Mouse (Mus musculus) naive thymus-derived CD4-positive, alpha-beta T cell, adult 2 months (primary cell): ENCODE measurements around the gene Krt10.

ENCODE experiments used
- DNase-seq: peaks from one replicate; pipeline ENCODE4 v3.0.0-alpha.2; 2011; ENCODE audit warnings: low read depth

Gene Krt10

GRCm38 (mm10) chr11:99369853-99370451 is 19.2 kb downstream of the Krt10 start:
- DNase-seq: no peak

- no peak for DNase-seq
Measured at GRCm38 (mm10) chr11:99369229-99369628, 19.9 kb downstream of the Krt10 start.

DNA sequence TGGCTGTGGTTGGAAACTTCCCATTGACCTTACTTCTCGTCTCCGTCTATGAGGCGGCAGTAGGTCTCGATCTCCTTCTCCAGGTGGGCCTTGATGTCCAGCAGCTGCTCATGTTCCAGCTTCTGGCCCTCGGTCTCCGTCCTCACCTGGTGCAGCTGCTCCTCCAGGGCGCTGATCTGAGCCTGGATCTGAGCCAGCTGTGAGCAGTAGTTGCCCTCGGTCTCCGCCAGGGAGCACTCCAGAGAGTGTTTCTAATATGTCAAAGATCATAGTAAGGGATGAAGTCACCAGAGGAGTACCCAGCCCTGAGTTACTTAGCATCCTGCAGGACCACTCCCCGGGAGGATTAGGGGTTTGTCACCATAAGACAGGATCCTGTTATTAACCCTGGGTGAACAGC is 22.4 kb downstream of the Krt10 start:
- DNase-seq: no peak

DNA sequence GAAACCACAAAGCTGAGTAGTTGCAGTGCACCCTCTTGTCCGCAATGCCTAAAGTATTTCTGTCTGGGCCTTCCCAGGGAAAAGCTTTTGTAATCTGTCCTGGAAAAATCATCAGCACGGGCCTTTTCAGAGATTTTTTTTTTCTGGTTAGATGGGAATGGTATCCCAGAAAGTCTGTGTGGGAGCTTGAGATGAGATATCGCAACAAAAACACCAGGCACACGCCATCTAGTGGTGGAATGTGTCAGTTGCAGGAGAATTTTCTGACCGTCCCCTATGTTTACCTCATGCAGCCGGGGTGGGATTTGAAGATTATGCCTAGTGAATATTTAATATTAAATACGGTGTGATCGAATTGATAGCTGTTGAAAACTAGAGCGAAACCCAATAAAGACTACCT is 24.8 kb downstream of the Krt10 start:
- peak; percentile 58 for DNase-seq

DNA sequence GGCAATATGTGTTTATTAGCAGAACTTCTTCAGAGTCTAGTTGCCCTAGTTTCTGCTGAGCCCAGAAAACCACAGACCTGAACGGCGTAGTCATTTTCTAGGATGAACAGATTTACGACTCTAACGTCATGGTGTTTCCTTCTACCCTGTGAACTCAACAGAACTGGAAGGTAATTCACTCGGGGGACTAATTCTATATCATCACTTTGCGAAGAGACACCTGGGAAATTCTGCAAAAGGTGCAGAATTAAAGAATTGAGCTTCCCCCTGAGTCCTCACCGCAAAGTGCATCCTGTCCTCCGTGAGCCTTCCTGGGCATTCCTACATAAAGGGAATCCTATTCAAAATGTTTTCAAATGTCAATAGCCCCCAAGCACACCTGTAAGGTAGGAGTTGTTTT is 27.7 kb downstream of the Krt10 start:
- no peak for DNase-seq

- no peak for DNase-seq
Measured at GRCm38 (mm10) chr11:99351004-99351403, 38.2 kb downstream of the Krt10 start, which contains the start of gene Krt27. TSS of gene Krt27 (minus strand) at chr11:99351104.

DNA sequence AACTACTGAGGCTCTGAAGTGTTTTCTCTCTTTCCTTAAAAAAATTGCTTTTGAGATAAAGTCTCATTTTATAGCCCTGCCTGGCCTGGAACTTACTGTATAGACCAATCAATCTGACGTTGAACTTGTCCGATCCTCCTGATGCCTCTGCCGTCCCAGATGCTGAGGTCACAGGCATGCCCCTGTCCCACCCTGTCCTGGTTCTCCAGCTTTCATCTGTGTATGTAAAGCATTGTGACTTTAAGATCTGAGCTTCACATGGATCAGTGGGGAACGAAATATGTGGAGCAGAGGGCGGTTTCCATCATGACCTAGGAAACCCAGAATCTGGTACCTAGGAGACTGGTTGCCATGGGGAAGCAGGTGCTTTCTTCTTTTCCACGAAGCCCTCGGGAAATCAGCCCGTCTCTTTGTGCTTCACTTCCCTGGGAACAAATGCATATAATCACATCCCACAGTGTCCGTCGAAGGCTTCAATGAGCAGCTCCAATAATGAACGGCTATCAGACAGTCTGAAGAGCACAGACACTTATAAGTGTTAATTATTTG is 49.8 kb downstream of the Krt10 start:
- no peak for DNase-seq

DNA sequence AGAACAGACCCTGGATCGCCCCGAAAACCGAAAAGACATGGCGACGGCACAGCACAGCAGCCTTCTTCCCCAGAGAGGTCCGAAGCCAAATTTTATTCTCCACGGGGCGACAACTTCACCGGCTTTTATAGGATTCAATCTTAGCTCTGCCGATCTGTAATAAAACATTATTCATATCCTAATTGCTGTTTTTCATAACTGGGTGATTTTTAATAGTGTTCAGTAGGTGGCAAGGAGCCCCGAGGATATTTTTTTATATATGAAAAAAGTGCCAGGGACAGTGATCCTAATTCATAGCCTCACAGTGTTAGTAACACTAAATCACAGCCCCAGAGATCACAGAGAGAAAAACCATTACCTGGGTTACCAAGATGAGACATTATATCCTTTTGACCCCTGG is 51.3 kb downstream of the Krt10 start, which contains the start of gene Krt26:
TSS of gene Krt26 (minus strand) at position 101 of the 400 bp plus-strand sequence.
- no peak for DNase-seq
